Mouse (Mus musculus) bone marrow macrophage, adult 2 months (primary cell): ENCODE data around the gene Usp17la.
"Not testable (repeated sequence)": the region's sequence is repeated elsewhere in the genome, so short reads cannot be mapped to it uniquely, and the experiment has no call there.

Source experiments
- CTCF ChIP-seq: IDR thresholded peaks from 2 replicates; pipeline ENCODE4 v1.5.1; 2012; ENCODE audit warnings: low read depth, mild to moderate bottlenecking, low read length, moderate library complexity
- POLR2A ChIP-seq: IDR thresholded peaks from 2 replicates; pipeline ENCODE4 v1.6.1; 2012; ENCODE audit warnings: mild to moderate bottlenecking, low read depth, low read length, borderline replicate concordance

GRCm38 (mm10) chr7:104810335-104810734, 46.5 kb upstream of the Usp17la start:
- not testable (repeated sequence) for TF ChIP-seq POLR2A, CTCF
